ENCODE assay signal across 15 mouse cellular contexts in the genomic region with DNA sequence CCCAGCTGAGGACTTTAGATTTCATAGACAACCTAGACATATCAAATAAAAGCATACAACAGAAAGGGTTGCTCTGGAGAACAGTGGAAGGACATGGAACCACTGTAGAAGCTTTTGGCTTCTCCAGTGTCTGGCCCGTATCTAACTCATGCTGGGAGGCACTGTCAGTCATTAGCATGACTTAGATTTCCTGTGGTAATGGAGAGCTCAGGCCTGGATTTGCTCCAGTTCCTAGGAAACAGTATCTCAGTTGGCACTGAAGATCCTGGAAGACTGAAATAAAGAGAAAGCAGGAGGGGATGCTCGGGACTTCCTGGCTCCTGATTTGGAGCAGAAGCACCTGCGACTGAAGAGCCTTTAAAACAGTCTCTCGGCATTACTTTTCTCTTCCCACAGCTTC. TPM values are rescaled to one million over a fixed set of nuclear protein-coding genes. Genes with fewer than 3 reads are reported as not detected.
DNase-seq lines count a peak whose midpoint lies in the region.
"Had no signal": no experiment of that assay in that cellular context is flagged by ENCODE, and none has a peak within 500 bp of the region (broad histone marks: within the 10 kb centered on the region; RNA-seq: fewer than 3 reads in every experiment).

No protein-coding gene starts in this region.

- DNase-seq in cerebellum, postnatal 14 days, result peak; percentile 68 to 74
- DNase-seq in cerebellum, adult 11 months, result no peak
- DNase-seq in heart, adult 11 months, result peak; percentile 69
- DNase-seq in heart, adult 18-20 months, result no peak
- DNase-seq in adrenal gland, adult 18-20 months (ENCODE audit: low spot score in 2 of 2), result no peak
- DNase-seq: adrenal gland, adult 2 months; adrenal gland, postnatal 10 days; adrenal gland, postnatal 25 days; cerebellum, adult 11-12 months; cerebellum, adult 8-10 months; cerebellum, postnatal 36 days; embryo, embryonic 11 days had no signal

RNA-seq across cellular contexts. Expression of gene Gm17555, which starts 12.7 kb away (rescaled TPM):
- not detected for total RNA-seq in heart, adult 18-20 months (2021)
- not detected for total RNA-seq in adrenal gland, adult 18-20 months (2021)
- total RNA-seq: adrenal gland, adult 2 months; adrenal gland, postnatal 10 days; adrenal gland, postnatal 25 days; adrenal gland, postnatal 4 days; ES-E14; MEL had no signal

Comparison
In these comparisons a context has a peak if more than half of its experiments do, and no peak if none do; other contexts are left out.
1. DNase-seq: peak in cerebellum, postnatal 14 days (2 of 2) and heart, adult 11 months (single experiment); none in cerebellum, adult 11 months (single experiment), heart, adult 18-20 months (0 of 2) and adrenal gland, adult 18-20 months (0 of 2).